Mouse (Mus musculus) Muller cell, postnatal 12 days (primary cell): Measurements from ENCODE around the gene Lef1.
A peak's percentile ranks its signal among the peaks of the same experiment; 100 is the strongest.

Source experiments
- DNase-seq: peaks from one replicate; pipeline ENCODE4 v3.0.0-alpha.2; 2015; ENCODE audit errors: inconsistent ontology term

Lef1 gene

DNA sequence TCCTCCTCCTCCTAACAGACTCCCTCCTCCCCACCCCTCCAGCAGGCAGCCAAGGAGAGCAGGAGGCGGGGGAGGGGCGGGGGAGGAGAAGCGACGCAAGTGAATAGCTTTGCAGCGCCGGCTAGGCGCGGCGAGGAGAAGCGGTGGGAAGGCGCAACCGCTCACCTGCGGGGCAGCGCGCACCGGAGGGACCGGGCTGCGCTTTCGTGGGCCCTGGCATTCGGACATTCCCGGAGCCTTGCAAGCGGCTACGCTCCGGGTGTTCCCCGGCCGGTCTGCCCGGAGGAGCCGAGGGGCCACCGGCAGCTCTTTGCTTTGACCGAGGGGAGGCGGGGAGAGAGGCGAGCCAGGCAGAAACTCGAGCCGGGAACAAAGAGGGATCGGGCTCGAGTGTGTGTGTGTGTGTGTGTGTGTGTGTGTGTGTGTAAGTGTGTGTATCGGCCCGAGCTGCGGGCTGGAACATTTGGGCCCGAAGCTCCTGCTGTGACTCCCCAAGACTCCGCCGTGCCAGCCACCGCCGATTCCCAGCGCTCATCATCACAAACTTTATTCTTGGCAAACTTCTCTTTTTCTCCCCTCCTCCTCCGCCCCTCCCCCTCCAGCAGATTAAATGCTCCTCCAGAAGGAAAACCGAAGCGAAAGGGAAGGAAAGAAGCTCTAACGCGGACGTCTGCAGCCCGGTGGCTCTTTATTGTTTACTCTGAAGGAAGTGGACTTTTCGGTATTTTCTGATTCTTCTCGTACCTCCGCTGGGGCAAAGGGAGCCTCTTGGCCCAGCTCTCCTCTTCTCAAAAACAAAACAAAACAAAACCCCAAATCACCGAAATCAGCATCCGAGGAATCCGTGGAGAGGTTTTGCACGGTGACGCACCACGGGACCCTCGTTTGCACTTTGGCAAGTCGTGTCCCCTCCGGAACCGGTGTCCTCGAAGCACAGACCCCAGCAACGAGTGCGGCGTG lies at the start of gene Lef1:
Gene Lef1, plus strand, starts transcription at position 281 of the 960 bp plus-strand sequence.
- DNase-seq: peak; percentile 68

- DNase-seq: no peak
Measured at GRCm38 (mm10) chr3:131065001-131065400, 45.3 kb upstream of the Lef1 start.

DNA sequence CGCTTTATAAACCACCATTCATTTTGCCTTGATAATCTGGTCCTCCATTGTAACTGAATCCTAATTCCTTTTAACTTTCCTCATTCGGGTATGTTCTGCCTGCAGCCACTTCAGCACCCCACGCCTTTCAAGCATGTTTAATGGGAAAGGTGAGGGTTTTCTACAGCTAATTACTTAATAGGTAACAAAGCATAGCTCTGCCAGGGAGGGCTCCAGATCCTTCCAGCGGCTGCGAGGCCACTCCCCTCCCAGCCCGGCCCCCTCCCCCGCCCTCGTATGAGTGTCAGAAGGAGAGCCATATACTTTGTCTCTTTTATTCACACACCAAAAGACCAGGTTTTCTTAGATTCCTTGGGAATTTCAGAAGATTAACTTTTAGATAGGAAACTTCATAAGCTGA lies 44.1 kb upstream of the Lef1 start:
- no peak for DNase-seq

- no peak for DNase-seq
Measured at GRCm38 (mm10) chr3:131068000-131068399, 42.3 kb upstream of the Lef1 start.

GRCm38 (mm10) chr3:131070210-131070609 lies 40.1 kb upstream of the Lef1 start:
- DNase-seq: no peak

DNA sequence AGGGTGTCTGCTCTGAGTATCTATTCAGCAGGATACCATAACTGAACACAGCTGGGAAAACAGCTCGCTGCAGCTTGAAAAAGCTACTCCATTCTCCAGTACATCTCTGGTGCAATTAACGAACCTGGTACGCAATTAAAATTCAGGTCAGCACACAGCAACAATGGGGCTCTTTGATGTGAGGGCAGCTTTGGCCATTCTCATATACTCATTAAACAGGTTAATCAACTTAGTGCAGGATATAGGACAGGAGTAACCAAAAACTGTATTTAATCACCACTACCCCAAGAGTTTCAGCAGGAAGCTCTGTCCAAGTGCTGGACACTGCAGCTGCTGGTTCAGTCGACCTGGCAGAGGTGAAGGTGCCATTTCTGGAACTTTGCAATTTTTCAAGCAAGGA lies 37.6 kb upstream of the Lef1 start:
- peak; percentile 40 for DNase-seq

DNA sequence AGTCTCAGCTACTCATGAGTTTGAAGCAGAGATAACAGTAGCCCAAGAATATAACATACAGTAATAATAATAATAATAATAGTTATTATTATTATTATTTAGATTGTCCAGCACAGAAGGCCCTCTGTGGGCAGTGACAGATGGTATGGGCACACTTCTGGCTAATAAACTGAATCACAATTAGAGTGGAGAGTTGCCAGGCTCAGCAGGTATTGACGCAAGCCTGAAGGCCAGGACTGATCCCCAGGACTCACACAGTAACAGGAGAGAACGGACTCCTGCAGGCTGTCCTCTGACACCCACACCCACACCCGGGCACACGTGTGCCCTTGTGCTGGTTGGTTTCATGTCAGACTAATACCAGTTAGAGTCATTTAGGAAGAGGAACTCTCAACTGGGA lies 36.3 kb upstream of the Lef1 start:
- no peak for DNase-seq

DNA sequence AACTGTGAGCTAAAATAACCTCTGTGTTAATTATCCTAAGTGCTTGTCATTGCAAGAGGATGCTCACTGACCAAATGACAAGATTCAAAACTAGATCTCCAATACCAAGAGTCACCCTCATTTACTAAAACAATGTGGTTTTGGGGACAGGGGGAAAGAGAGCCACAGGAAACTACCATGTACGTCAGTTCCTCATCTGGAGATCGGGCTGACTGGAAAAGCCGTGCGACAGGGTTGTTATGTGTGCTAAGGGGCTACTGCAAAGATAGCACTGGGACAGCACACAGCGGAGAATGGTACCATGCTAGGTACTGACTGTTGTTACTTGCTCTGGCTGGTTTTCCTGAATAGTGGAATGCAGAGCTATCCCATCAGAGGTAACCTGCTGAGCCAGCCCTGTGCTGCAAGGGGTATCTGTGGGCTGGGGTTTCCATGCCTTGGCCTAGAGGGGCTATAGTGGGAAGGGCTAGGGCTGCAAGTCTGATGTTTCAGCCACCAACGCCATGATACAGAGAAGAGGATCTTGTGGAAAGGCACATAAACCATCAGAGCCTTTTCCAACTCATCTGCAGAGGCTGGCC lies 32.1 kb upstream of the Lef1 start:
- no peak for DNase-seq

DNA sequence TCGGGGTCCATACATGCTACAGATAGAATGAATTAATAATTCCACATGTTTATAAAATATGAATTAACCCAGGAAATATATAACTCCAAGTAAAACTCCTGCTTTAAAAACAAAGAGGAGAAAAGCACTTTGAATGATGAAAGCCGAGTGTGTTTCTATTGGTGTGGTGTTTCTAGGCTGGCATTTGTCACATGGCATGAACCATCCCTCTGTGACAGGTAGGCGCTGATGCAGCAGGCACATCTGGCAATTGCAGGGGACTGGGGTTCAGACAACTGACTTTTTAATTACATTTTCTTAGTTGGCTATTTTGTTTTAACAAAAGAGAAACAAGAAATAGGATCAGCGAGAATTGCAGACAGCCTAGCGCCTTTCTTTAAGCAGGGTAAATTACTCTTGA lies 31.6 kb upstream of the Lef1 start:
- no peak for DNase-seq

DNA sequence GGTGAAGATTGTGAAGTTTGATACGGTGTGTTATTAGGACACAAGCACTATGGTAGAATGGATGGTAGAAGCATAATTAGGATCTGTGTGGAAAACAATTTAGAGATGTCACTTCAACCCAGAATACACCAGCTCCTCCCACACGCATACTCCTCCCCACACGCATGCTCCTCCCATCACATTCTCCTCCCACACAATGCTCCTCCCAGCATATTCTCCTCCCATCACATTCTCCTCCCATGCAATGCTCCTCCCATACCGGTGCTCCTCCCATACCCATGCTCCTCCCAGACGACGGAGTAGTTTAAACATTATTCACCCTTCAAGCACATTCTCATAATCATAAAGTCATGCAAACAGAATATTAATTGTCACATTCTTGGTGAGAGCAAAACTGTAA lies 26.5 kb upstream of the Lef1 start:
- no peak for DNase-seq

- peak; percentile 80 for DNase-seq
Measured at GRCm38 (mm10) chr3:131084718-131085561, 25.3 kb upstream of the Lef1 start.

- no peak for DNase-seq
Measured at GRCm38 (mm10) chr3:131085978-131086377, 24.3 kb upstream of the Lef1 start.

GRCm38 (mm10) chr3:131089721-131090120 lies 20.6 kb upstream of the Lef1 start:
- no peak for DNase-seq

DNA sequence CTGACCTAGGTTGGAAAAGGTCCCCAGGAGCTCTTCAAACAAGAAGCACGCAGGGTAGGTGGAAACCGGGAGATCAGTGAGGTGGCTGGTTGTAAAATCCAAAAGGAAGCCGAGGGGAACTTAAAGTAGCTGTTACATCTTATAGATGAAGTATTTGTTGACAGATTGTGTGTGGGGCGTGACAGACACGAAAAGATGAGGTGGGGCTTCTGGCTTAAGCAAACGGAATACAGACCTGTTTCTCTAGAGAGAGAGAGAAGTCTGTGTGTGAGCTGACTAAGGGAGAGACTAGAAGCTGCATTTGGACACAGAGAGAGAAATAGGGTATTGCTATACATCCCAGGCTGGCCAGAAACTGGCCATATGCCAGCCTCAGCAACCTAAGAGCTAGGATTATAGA lies 18.2 kb upstream of the Lef1 start:
- DNase-seq: no peak

DNA sequence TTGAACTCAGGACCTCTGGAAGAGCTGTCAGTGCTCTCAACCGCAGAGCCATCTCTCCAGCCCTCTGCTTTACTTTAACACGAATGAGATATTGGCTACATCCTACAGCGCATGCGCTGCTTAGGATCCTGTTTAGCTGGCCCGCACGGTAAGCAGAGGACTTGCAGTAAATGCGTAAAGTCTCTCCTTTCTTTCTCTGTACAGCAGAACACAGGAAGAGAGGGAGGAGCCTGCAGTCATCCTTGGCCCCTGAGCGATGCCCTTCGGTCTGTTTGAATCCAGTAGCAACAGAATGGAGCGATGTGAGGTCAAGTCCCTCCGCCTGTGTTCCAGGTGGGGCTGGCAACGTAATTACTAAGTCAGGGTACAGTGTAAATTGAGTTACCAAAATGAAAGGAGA lies 16.5 kb upstream of the Lef1 start:
- no peak for DNase-seq

DNA sequence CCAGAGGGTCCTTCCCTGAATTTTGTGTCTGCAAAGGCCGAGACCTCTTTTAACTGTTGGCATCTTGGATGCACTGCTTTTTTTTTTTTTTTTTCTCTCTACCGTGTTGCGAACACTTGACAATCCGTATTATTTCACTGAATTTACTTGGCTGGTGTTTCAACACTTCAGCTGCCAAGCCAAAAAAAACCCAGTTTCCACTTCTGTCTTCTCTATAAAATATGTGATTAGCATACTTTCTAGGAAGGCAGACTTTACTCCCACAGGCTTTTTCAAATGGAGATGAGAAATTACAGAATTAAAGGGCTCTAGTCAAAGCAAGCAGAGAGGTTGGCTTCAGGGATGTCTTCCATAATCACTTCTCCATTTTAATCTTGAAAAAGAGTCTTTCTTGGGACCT lies 14.2 kb upstream of the Lef1 start:
- no peak for DNase-seq

GRCm38 (mm10) chr3:131102191-131102774 lies 8.0 kb upstream of the Lef1 start:
- no peak for DNase-seq

GRCm38 (mm10) chr3:131105362-131105761 lies 4.9 kb upstream of the Lef1 start:
- no peak for DNase-seq

GRCm38 (mm10) chr3:131105940-131106401 lies 4.3 kb upstream of the Lef1 start:
- DNase-seq: peak; percentile 66

DNA sequence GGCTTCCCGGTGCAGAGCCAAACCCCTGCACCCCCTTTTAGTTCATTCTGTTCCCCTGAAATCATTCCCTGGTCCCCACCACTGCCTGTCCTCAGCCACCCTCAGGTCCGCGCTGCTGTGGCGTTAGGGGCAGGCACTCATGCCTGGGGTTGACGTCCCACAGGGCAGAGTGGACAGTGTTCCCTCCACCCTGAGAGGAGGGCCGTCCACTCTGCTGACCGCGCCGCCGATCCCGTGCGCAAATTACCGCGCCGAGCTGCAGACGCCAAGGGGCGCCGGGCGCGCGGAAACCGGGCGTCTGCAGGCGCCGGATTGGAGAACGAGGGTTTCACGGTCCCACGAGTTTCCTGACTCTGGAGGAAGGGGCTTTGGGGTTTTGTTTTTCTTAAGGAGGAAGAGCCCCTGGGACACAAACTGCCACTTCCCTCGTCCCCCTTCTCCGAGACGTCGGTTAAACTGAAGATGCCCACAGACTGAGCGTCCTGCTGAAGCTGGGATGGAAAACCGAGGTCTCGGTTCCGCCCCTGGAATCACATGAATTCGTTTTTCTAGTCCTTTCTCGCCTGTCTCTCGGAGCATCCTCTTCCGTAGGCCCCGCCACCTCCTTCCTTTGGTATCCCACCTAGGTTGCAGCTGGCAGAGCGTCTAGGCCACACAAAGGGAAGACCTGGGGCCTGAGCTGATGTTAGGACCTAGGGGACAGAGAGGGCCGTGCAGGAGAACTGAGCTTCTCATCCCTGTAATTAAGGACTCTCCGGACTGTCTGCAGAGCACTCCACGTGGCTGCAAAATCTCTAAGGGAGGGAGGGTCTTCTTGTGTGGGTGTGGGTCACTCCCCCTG lies 3.6 kb upstream of the Lef1 start:
- peak; percentile 28 for DNase-seq
